Comparison of ENCODE assay signal across 8 mouse cellular contexts in the genomic region with DNA sequence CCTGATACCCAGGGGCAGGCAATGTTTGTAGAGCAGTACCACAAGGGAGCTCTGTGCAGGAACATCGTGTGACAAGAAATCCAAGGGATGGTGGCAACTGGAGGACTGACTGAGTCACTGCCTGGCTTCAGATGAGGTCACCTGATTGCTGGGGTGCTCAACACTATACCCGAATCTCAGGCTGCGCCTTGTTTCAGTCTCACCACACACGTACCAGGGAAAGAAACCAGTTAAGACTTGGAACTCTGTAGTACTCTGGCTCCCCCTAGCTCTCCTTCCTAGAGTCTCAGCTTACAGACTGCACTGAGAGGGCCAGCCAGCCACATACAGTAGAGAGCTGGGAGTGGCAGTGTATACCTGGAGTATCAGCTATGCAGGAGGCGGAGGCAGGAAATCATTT. TPM values are rescaled to one million over a fixed set of nuclear protein-coding genes. Genes with fewer than 3 reads are reported as not detected.
DNase-seq lines count a peak whose midpoint lies in the region.

No protein-coding gene starts in this region.

- DNase-seq in urinary bladder, postnatal 14 days (ENCODE audit: low spot score): peak; percentile 50
- DNase-seq in urinary bladder, postnatal 25 days (ENCODE audit: low spot score): no peak
- DNase-seq in cerebellum, adult 9-11 months: peak; percentile 49
- peak; percentile 44 for DNase-seq in heart, postnatal 4 days
- DNase-seq in layer of hippocampus, adult 8-10 months (ENCODE audit: low spot score in 2 of 2): peak; percentile 61 to 66
- peak; percentile 62 for DNase-seq in lung, postnatal 14 days
- DNase-seq in right cerebral cortex, postnatal 4 days: peak; percentile 29
- DNase-seq in urinary bladder, adult 18-20 months (ENCODE audit: low spot score in 2 of 2): no peak

RNA-seq across cellular contexts. Expression of a gene that starts 5.9 kb away (rescaled TPM):
- total RNA-seq in heart, postnatal 4 days (2021): 10 to 100 TPM; 27.9 to 30.5 TPM
- 10 to 100 TPM; 39.6 to 50.6 (median 46.0) TPM for total RNA-seq in layer of hippocampus, adult 8-10 months (2022)

RNA-seq across cellular contexts. Expression of a gene that starts 17.0 kb away (rescaled TPM):
- total RNA-seq in heart, postnatal 4 days (2021): 10 to 100 TPM; 14.1 to 15.1 TPM
- total RNA-seq in layer of hippocampus, adult 8-10 months (2022): 10 to 100 TPM; 11.5 to 18.2 (median 16.6) TPM

RNA-seq across cellular contexts. Expression of a gene that starts 17.2 kb away (rescaled TPM):
- total RNA-seq in heart, postnatal 4 days (2021): 1 to 10 TPM; 1.1 to 2.9 TPM
- 1 to 10 TPM; 4.1 to 8.5 (median 5.7) TPM for total RNA-seq in layer of hippocampus, adult 8-10 months (2022)

Comparison
In these comparisons a context has a peak if more than half of its experiments do, and no peak if none do; other contexts are left out.
1. DNase-seq: peak in urinary bladder, postnatal 14 days (single experiment), cerebellum, adult 9-11 months (single experiment), heart, postnatal 4 days (single experiment), layer of hippocampus, adult 8-10 months (2 of 2), lung, postnatal 14 days (single experiment) and right cerebral cortex, postnatal 4 days (single experiment); none in urinary bladder, postnatal 25 days (single experiment) and urinary bladder, adult 18-20 months (0 of 2).